ENCODE assay signal across 27 mouse cellular contexts in the genomic region with DNA sequence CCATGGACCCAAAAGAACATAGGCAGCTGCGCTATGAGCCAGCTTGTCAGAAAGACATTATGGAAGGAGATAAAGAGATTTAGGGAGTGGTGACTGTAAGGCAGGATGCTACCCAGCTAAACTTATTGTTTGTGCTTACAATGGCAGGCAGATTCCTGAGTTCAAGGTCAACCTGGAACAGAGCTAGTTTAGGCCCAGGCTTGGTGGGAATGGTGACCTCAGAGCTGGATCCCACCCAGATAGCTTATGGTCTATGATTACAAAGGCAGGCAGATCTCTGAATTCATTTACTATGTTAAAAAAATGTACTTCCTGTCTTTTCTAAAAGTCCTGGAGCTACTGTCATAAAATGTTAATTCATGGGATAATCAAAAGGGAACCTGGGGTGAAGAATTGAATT.
"Had no signal": no experiment of that assay in that cellular context is flagged by ENCODE, and none has a peak within 500 bp of the region (broad histone marks: within the 10 kb centered on the region; RNA-seq: fewer than 3 reads in every experiment).

No protein-coding gene starts in this region.

- H3K27me3 ChIP-seq: embryonic facial prominence, embryonic 12.5 days; embryonic facial prominence, embryonic 13.5 days; embryonic facial prominence, embryonic 15.5 days; forebrain, embryonic 12.5 days; forebrain, embryonic 13.5 days; forebrain, embryonic 15.5 days had no signal

- H3K36me3 ChIP-seq: embryonic facial prominence, embryonic 10.5 days; embryonic facial prominence, embryonic 12.5 days; embryonic facial prominence, embryonic 13.5 days; embryonic facial prominence, embryonic 15.5 days; forebrain, embryonic 10.5 days; forebrain, embryonic 12.5 days; forebrain, embryonic 15.5 days; heart, embryonic 10.5 days had no signal

- DNase-seq: cerebellum, adult 9-11 months; cerebellum, postnatal 10 days; cerebellum, postnatal 14 days; cerebellum, postnatal 25 days; cerebellum, postnatal 36 days; embryo, embryonic 11 days; forebrain, postnatal 0 days; gastrocnemius, adult 2 months; gastrocnemius, postnatal 10 days; gastrocnemius, postnatal 14 days; gastrocnemius, postnatal 25 days; gastrocnemius, postnatal 36 days; heart, adult 11 months; heart, adult 18-20 months; heart, adult 2 months had no signal

- H3K9me3 ChIP-seq: embryonic facial prominence, embryonic 10.5 days; embryonic facial prominence, embryonic 12.5 days; embryonic facial prominence, embryonic 15.5 days; forebrain, embryonic 15.5 days; heart, embryonic 10.5 days had no signal

- H3K27ac ChIP-seq: embryonic facial prominence, embryonic 10.5 days; embryonic facial prominence, embryonic 12.5 days; embryonic facial prominence, embryonic 13.5 days; embryonic facial prominence, embryonic 15.5 days; forebrain, embryonic 10.5 days; forebrain, embryonic 12.5 days; forebrain, embryonic 13.5 days; forebrain, embryonic 15.5 days; gastrocnemius, adult 2 months; heart, adult 2 months; heart, embryonic 10.5 days had no signal

- ATAC-seq: forebrain, embryonic 13.5 days; forebrain, embryonic 14.5 days; forebrain, embryonic 15.5 days; forebrain, embryonic 16.5 days; forebrain, postnatal 0 days had no signal

- H3K4me2 ChIP-seq: embryonic facial prominence, embryonic 12.5 days; embryonic facial prominence, embryonic 13.5 days; embryonic facial prominence, embryonic 15.5 days; forebrain, embryonic 12.5 days; forebrain, embryonic 13.5 days; forebrain, embryonic 15.5 days had no signal

- H3K4me3 ChIP-seq: embryonic facial prominence, embryonic 10.5 days; embryonic facial prominence, embryonic 12.5 days; embryonic facial prominence, embryonic 13.5 days; embryonic facial prominence, embryonic 15.5 days; erythroblast, embryonic 14.5 days; forebrain, embryonic 10.5 days; forebrain, embryonic 12.5 days; forebrain, embryonic 13.5 days; forebrain, embryonic 15.5 days; gastrocnemius, adult 2 months; heart, adult 2 months; heart, embryonic 10.5 days had no signal

- H3K9ac ChIP-seq: embryonic facial prominence, embryonic 12.5 days; embryonic facial prominence, embryonic 13.5 days; embryonic facial prominence, embryonic 15.5 days; forebrain, embryonic 12.5 days; forebrain, embryonic 13.5 days; forebrain, embryonic 15.5 days; forebrain, postnatal 0 days had no signal
